Mouse (Mus musculus) hindbrain, embryonic 10.5 days (tissue): Measurements from ENCODE around the gene Olfr917. TPM values are rescaled to one million over a fixed set of nuclear protein-coding genes. Genes with fewer than 3 reads are reported as not detected.

Source experiments
- DNase-seq: peaks from one replicate; pipeline ENCODE4 v3.0.0-alpha.2; 2017; ENCODE audit warnings: low spot score
- H3K27ac ChIP-seq: fragments of 300-500 bp; sonication (generic); 2 replicates; pipeline ENCODE4 v1.5.1; 2016; ENCODE audit warnings: mild to moderate bottlenecking, moderate library complexity
- H3K27me3 ChIP-seq: fragments of 300-500 bp; sonication (generic); 2 replicates; pipeline ENCODE4 v1.6.1; 2016; ENCODE audit warnings: mild to moderate bottlenecking; ENCODE audit not compliant: poor library complexity, insufficient read depth, severe bottlenecking
- H3K36me3 ChIP-seq: fragments of 300-500 bp; sonication (generic); 2 replicates; pipeline ENCODE4 v1.6.1; 2016; ENCODE audit warnings: mild to moderate bottlenecking, moderate library complexity
- H3K4me1 ChIP-seq: fragments of 300-500 bp; sonication (generic); replicated peaks from 2 replicates; pipeline ENCODE4 v1.6.1; 2016; ENCODE audit warnings: mild to moderate bottlenecking
- H3K4me3 ChIP-seq: fragments of 300-500 bp; sonication (generic); 2 replicates; pipeline ENCODE4 v1.5.1; 2016; ENCODE audit warnings: mild to moderate bottlenecking, moderate library complexity
- H3K9me3 ChIP-seq: fragments of 300-500 bp; sonication (generic); 2 replicates; pipeline ENCODE4 v1.6.1; 2016; ENCODE audit warnings: mild to moderate bottlenecking, moderate library complexity
- WGBS: fragments of 180-500 bp; shearing (Covaris S2); methylation state at CpG from one replicate; pipeline ENCODE4 v1.1.7; 2016; 5-methylcytosine and 5-hydroxymethylcytosine counted together
- polyA plus RNA-seq: library from polyadenylated mRNA; unstranded; fragments of >200 nt; fragmentation: Nextera tagmentation; extraction: Ambion mirVana; gene quantifications from 2 replicates; pipeline ENCODE4 v1.2.1, GENCODE M21; 2016

The Olfr917 gene
- not detected in 2 replicates for polyA plus RNA-seq

- no peaks in the 10 kb centered on the region for H3K9me3 ChIP-seq
- WGBS = 90% methylated on average over 1 of the region's 1 CpGs
- H3K4me3 ChIP-seq = no peak within 1 kb of the TSS
- no peaks in the 10 kb centered on the region for H3K4me1 ChIP-seq
- H3K27ac ChIP-seq = no peak within 1 kb of the TSS
- H3K27me3 ChIP-seq = no peaks in the 10 kb centered on the region
- no peak for DNase-seq
- H3K36me3 ChIP-seq = no peaks in the 10 kb centered on the region
Measured at GRCm38 (mm10) chr9:38665742-38666141, at the start of gene Olfr917. Gene Olfr917 (minus strand): TSS chr9:38665842.

GRCm38 (mm10) chr9:38674501-38674900, 8.9 kb upstream of the Olfr917 start, which contains the start of gene Olfr918:
Gene Olfr918 (minus strand): TSS chr9:38674601.
- DNase-seq = no peak
- H3K4me3 ChIP-seq = no peak within 1 kb of the TSS
- H3K27me3 ChIP-seq = no peaks in the 10 kb centered on the region
- no peaks in the 10 kb centered on the region for H3K9me3 ChIP-seq
- H3K36me3 ChIP-seq = no peaks in the 10 kb centered on the region
- no peaks in the 10 kb centered on the region for H3K4me1 ChIP-seq
- 90% methylated on average over 2 of the region's 2 CpGs for WGBS
- H3K27ac ChIP-seq = no peak within 1 kb of the TSS

- no peaks in the 10 kb centered on the region for H3K36me3 ChIP-seq
- DNase-seq = no peak
- H3K4me1 ChIP-seq = no peaks in the 10 kb centered on the region
- 84% methylated on average over 2 of the region's 2 CpGs for WGBS
- no peaks in the 10 kb centered on the region for H3K9me3 ChIP-seq
- no peaks in the 10 kb centered on the region for H3K27me3 ChIP-seq
- H3K4me3 ChIP-seq = no peak overlapping the region
- H3K27ac ChIP-seq = no peak overlapping the region
Measured at GRCm38 (mm10) chr9:38672887-38673286, 7.2 kb upstream of the Olfr917 start.

- no peaks in the 10 kb centered on the region for H3K36me3 ChIP-seq
- no peak for DNase-seq
- no peaks in the 10 kb centered on the region for H3K4me1 ChIP-seq
- 73% methylated on average over 1 of the region's 1 CpGs for WGBS
- H3K4me3 ChIP-seq = no peak within 1 kb of the TSS
- no peaks in the 10 kb centered on the region for H3K9me3 ChIP-seq
- H3K27me3 ChIP-seq = no peaks in the 10 kb centered on the region
- H3K27ac ChIP-seq = no peak within 1 kb of the TSS
Measured at GRCm38 (mm10) chr9:38659775-38660174, 5.9 kb downstream of the Olfr917 start, which contains the start of gene Olfr916. Gene Olfr916 (minus strand): TSS chr9:38659875.

GRCm38 (mm10) chr9:38632406-38632805, 33.2 kb downstream of the Olfr917 start:
- DNase-seq = no peak
- H3K27ac ChIP-seq = no peak overlapping the region
- H3K4me1 ChIP-seq = no peaks in the 10 kb centered on the region
- peaks cover 12% of the 10 kb centered on the region; the same call in 1 of the 2 replicates for H3K9me3 ChIP-seq
- no peaks in the 10 kb centered on the region for H3K27me3 ChIP-seq
- H3K36me3 ChIP-seq = no peaks in the 10 kb centered on the region
- no peak overlapping the region for H3K4me3 ChIP-seq
- WGBS = 84% methylated on average over 4 of the region's 4 CpGs

Other genes starting within 250 kb of the Olfr917 start
- not detected in 2 replicates for gene Olfr901, start 236.4 kb downstream of the Olfr917 start, polyA plus RNA-seq
- gene Olfr902, start 218.2 kb downstream of the Olfr917 start, polyA plus RNA-seq = not detected in 2 replicates
- gene Olfr904, start 202.7 kb downstream of the Olfr917 start, polyA plus RNA-seq = not detected in 2 replicates
- gene Olfr905, start 194.7 kb downstream of the Olfr917 start, polyA plus RNA-seq = not detected in 2 replicates
- gene Olfr906, start 178.8 kb downstream of the Olfr917 start, polyA plus RNA-seq = not detected in 2 replicates
- gene Olfr907, start 170.0 kb downstream of the Olfr917 start, polyA plus RNA-seq = not detected in 2 replicates
- gene Olfr911-ps1, start 144.3 kb downstream of the Olfr917 start, polyA plus RNA-seq = not detected in 2 replicates
- gene Olfr910, start 128.0 kb downstream of the Olfr917 start, polyA plus RNA-seq = not detected in 2 replicates
- gene Olfr912, start 85.7 kb downstream of the Olfr917 start, polyA plus RNA-seq = not detected in 2 replicates
- gene Olfr913, start 73.1 kb downstream of the Olfr917 start, polyA plus RNA-seq = not detected in 2 replicates
- not detected in 2 replicates for gene Olfr914, start 60.7 kb downstream of the Olfr917 start, polyA plus RNA-seq
- gene Olfr916, start 6.0 kb downstream of the Olfr917 start, polyA plus RNA-seq = not detected in 2 replicates
- not detected in 2 replicates for gene Olfr918, start 8.8 kb upstream of the Olfr917 start, polyA plus RNA-seq
- gene Olfr919, start 37.8 kb upstream of the Olfr917 start, polyA plus RNA-seq = not detected in 2 replicates
- 6.3 and 7.5 TPM in 2 replicates for gene Vwa5a, start 52.4 kb upstream of the Olfr917 start, polyA plus RNA-seq
- gene Olfr920, start 86.5 kb upstream of the Olfr917 start, polyA plus RNA-seq = not detected in 2 replicates
- not detected in 2 replicates for gene Olfr921, start 107.2 kb upstream of the Olfr917 start, polyA plus RNA-seq
- not detected in 2 replicates for gene Olfr922, start 148.8 kb upstream of the Olfr917 start, polyA plus RNA-seq
- gene Olfr923, start 160.7 kb upstream of the Olfr917 start, polyA plus RNA-seq = not detected in 2 replicates
- not detected in 2 replicates for gene Olfr924, start 178.6 kb upstream of the Olfr917 start, polyA plus RNA-seq
- not detected in 2 replicates for gene Olfr26, start 189.2 kb upstream of the Olfr917 start, polyA plus RNA-seq
- not detected in 2 replicates for gene Olfr926, start 211.3 kb upstream of the Olfr917 start, polyA plus RNA-seq